Mouse (Mus musculus) heart, embryonic 16.5 days (tissue): ENCODE results near the gene Rassf2. TPM values are rescaled to one million over a fixed set of nuclear protein-coding genes. Genes with fewer than 3 reads are reported as not detected.

Source experiments
- ATAC-seq: fragments of 200-750 bp; cut with Nextera tagmentation; replicated peaks from 2 replicates; pipeline ENCODE4 v1.8.0; 2017; ENCODE audit warnings: moderate number of reproducible peaks; ENCODE audit not compliant: insufficient read depth, low FRiP score; ENCODE audit errors: extremely low read depth
- H3K27ac ChIP-seq: fragments of 300-500 bp; sonication (generic); 2 replicates; pipeline ENCODE4 v1.5.1; 2014; ENCODE audit warnings: mild to moderate bottlenecking, low read length, control low read depth, moderate library complexity
- H3K27me3 ChIP-seq: fragments of 300-500 bp; sonication (generic); 2 replicates; pipeline ENCODE4 v1.6.1; 2014; ENCODE audit warnings: low read length, mixed read lengths; ENCODE audit not compliant: control insufficient read depth, insufficient read depth
- H3K36me3 ChIP-seq: fragments of 300-500 bp; sonication (generic); 2 replicates; pipeline ENCODE4 v1.6.1; 2014; ENCODE audit not compliant: control insufficient read depth, insufficient read depth
- H3K4me1 ChIP-seq: fragments of 300-500 bp; sonication (generic); 2 replicates; pipeline ENCODE4 v1.6.1; 2014; ENCODE audit warnings: low read length, mixed read lengths; ENCODE audit not compliant: control insufficient read depth, insufficient read depth
- H3K4me2 ChIP-seq: fragments of 300-500 bp; sonication (generic); 2 replicates; pipeline ENCODE4 v1.6.1; 2014; ENCODE audit warnings: low read depth, mild to moderate bottlenecking, control low read depth, low read length
- H3K4me3 ChIP-seq: fragments of 300-500 bp; sonication (generic); 2 replicates; pipeline ENCODE4 v1.5.1; 2014; ENCODE audit warnings: mild to moderate bottlenecking, control low read depth, low read length
- H3K9ac ChIP-seq: fragments of 300-500 bp; sonication (generic); 2 replicates; pipeline ENCODE4 v1.6.1; 2014; ENCODE audit warnings: low read length, control low read depth
- H3K9me3 ChIP-seq: fragments of 300-500 bp; sonication (generic); replicated peaks from 2 replicates; pipeline ENCODE4 v1.6.1; 2016; ENCODE audit warnings: low read length; ENCODE audit not compliant: control insufficient read depth
- WGBS: fragments of 180-500 bp; shearing (Covaris S2); extraction: QIAGEN DNeasy Blood & Tissue Kit; methylation state at CpG from one replicate; pipeline ENCODE4 v1.1.7; 2014; 5-methylcytosine and 5-hydroxymethylcytosine counted together
- polyA plus RNA-seq: library from polyadenylated mRNA; unstranded; fragments of >200 nt; fragmentation: Nextera tagmentation; extraction: Ambion mirVana; gene quantifications from 2 replicates; pipeline ENCODE4 v1.2.1, GENCODE M21; 2015

Gene Rassf2
- polyA plus RNA-seq, 1 experiment from 2014 or later = 12.5 TPM

GRCm38 (mm10) chr2:131988550-131988949, 41.5 kb downstream of the Rassf2 start:
- H3K27ac ChIP-seq = no peak overlapping the region
- H3K27me3 ChIP-seq = no peaks in the 10 kb centered on the region
- H3K4me2 ChIP-seq = no peak overlapping the region
- WGBS = 67% methylated on average over 2 of the region's 2 CpGs
- H3K36me3 ChIP-seq = no peaks in the 10 kb centered on the region
- no peak overlapping the region for H3K4me3 ChIP-seq
- no peak for ATAC-seq
- no peak overlapping the region for H3K9ac ChIP-seq
- H3K4me1 ChIP-seq = peaks cover 8% of the 10 kb centered on the region
- no peaks in the 10 kb centered on the region for H3K9me3 ChIP-seq

- Histone ChIP-seq H3K27me3 (no peaks in the 10 kb centered on the region), H3K27ac (no peak overlapping the region), H3K4me3 (no peak overlapping the region), H3K4me1 (peaks cover 5% of the 10 kb centered on the region; the same call in 1 of the 2 replicates), H3K9ac (no peak overlapping the region), H3K4me2 (no peak overlapping the region), H3K36me3 (no peaks in the 10 kb centered on the region), H3K9me3 (no peaks in the 10 kb centered on the region)
- 53% methylated on average over 3 of the region's 3 CpGs for WGBS
- no peak for ATAC-seq
Observed at GRCm38 (mm10) chr2:131987950-131988349, 42.1 kb downstream of the Rassf2 start.

GRCm38 (mm10) chr2:131982546-131983196, 47.4 kb downstream of the Rassf2 start:
- WGBS = 16% methylated on average over 6 of the region's 6 CpGs
- Histone ChIP-seq H3K4me2 (no peak overlapping the region), H3K9me3 (no peaks in the 10 kb centered on the region), H3K27me3 (no peaks in the 10 kb centered on the region), H3K4me1 (peaks cover 6% of the 10 kb centered on the region), H3K4me3 (no peak overlapping the region), H3K36me3 (no peaks in the 10 kb centered on the region), H3K9ac (no peak overlapping the region), H3K27ac (no peak overlapping the region)
- ATAC-seq = peak; percentile 67; the same call in 1 of the 2 replicates

- WGBS = 11% methylated on average over 9 of the region's 9 CpGs
- peak; percentile 75 for ATAC-seq
- Histone ChIP-seq H3K9ac (peak overlapping the region; percentile 56; the same call in 1 of the 2 replicates), H3K36me3 (no peaks in the 10 kb centered on the region), H3K4me3 (peak overlapping the region; percentile 7; the same call in 1 of the 2 replicates), H3K27me3 (no peaks in the 10 kb centered on the region), H3K4me1 (peaks cover 6% of the 10 kb centered on the region), H3K27ac (peak overlapping the region; percentile 60), H3K4me2 (peak overlapping the region; percentile 54), H3K9me3 (no peaks in the 10 kb centered on the region)
Observed at GRCm38 (mm10) chr2:131980866-131981265, 49.2 kb downstream of the Rassf2 start.

- no peaks in the 10 kb centered on the region for H3K36me3 ChIP-seq
- WGBS = 69% methylated on average over 3 of the region's 3 CpGs
- no peak overlapping the region for H3K4me2 ChIP-seq
- H3K27ac ChIP-seq = no peak overlapping the region
- H3K9me3 ChIP-seq = no peaks in the 10 kb centered on the region
- ATAC-seq = no peak
- peaks cover 6% of the 10 kb centered on the region for H3K4me1 ChIP-seq
- no peaks in the 10 kb centered on the region for H3K27me3 ChIP-seq
- H3K4me3 ChIP-seq = no peak overlapping the region
- H3K9ac ChIP-seq = no peak overlapping the region
Observed at GRCm38 (mm10) chr2:131976663-131977062, 53.4 kb downstream of the Rassf2 start.

GRCm38 (mm10) chr2:131971098-131971497, 59.0 kb downstream of the Rassf2 start:
- H3K4me2 ChIP-seq = no peak overlapping the region
- no peaks in the 10 kb centered on the region for H3K9me3 ChIP-seq
- H3K27me3 ChIP-seq = no peaks in the 10 kb centered on the region
- H3K4me3 ChIP-seq = no peak overlapping the region
- no peaks in the 10 kb centered on the region for H3K4me1 ChIP-seq
- WGBS = 75% methylated on average over 4 of the region's 4 CpGs
- no peak overlapping the region for H3K27ac ChIP-seq
- ATAC-seq = no peak
- no peak overlapping the region for H3K9ac ChIP-seq
- no peaks in the 10 kb centered on the region for H3K36me3 ChIP-seq

- ATAC-seq = no peak
- H3K9me3 ChIP-seq = no peaks in the 10 kb centered on the region
- H3K4me3 ChIP-seq = no peak overlapping the region
- 80% methylated on average over 2 of the region's 2 CpGs for WGBS
- H3K4me2 ChIP-seq = no peak overlapping the region
- no peaks in the 10 kb centered on the region for H3K27me3 ChIP-seq
- H3K27ac ChIP-seq = no peak overlapping the region
- no peaks in the 10 kb centered on the region for H3K36me3 ChIP-seq
- H3K9ac ChIP-seq = no peak overlapping the region
- no peaks in the 10 kb centered on the region for H3K4me1 ChIP-seq
Observed at GRCm38 (mm10) chr2:131970597-131970996, 59.5 kb downstream of the Rassf2 start.

- 68% methylated on average over 2 of the region's 2 CpGs for WGBS
- no peak overlapping the region for H3K4me2 ChIP-seq
- H3K27me3 ChIP-seq = no peaks in the 10 kb centered on the region
- H3K9me3 ChIP-seq = no peaks in the 10 kb centered on the region
- H3K27ac ChIP-seq = no peak overlapping the region
- no peaks in the 10 kb centered on the region for H3K36me3 ChIP-seq
- no peaks in the 10 kb centered on the region for H3K4me1 ChIP-seq
- ATAC-seq = no peak
- no peak overlapping the region for H3K4me3 ChIP-seq
- H3K9ac ChIP-seq = no peak overlapping the region
Observed at GRCm38 (mm10) chr2:131961671-131962070, 68.4 kb downstream of the Rassf2 start.

GRCm38 (mm10) chr2:131957731-131958222, 72.3 kb downstream of the Rassf2 start:
- H3K36me3 ChIP-seq = no peaks in the 10 kb centered on the region
- no peak; the same call in 1 of the 2 replicates for ATAC-seq
- no peaks in the 10 kb centered on the region for H3K27me3 ChIP-seq
- no peak overlapping the region for H3K4me2 ChIP-seq
- H3K4me1 ChIP-seq = peaks cover 6% of the 10 kb centered on the region; the same call in 1 of the 2 replicates
- no peak overlapping the region for H3K27ac ChIP-seq
- H3K4me3 ChIP-seq = no peak overlapping the region
- H3K9me3 ChIP-seq = no peaks in the 10 kb centered on the region
- 35% methylated on average over 9 of the region's 9 CpGs for WGBS
- no peak overlapping the region for H3K9ac ChIP-seq
